Mouse (Mus musculus): ENCODE data around the gene Sepsecs.
A peak's percentile ranks its signal among the peaks of the same experiment; 100 is the strongest.

Sepsecs gene

DNA sequence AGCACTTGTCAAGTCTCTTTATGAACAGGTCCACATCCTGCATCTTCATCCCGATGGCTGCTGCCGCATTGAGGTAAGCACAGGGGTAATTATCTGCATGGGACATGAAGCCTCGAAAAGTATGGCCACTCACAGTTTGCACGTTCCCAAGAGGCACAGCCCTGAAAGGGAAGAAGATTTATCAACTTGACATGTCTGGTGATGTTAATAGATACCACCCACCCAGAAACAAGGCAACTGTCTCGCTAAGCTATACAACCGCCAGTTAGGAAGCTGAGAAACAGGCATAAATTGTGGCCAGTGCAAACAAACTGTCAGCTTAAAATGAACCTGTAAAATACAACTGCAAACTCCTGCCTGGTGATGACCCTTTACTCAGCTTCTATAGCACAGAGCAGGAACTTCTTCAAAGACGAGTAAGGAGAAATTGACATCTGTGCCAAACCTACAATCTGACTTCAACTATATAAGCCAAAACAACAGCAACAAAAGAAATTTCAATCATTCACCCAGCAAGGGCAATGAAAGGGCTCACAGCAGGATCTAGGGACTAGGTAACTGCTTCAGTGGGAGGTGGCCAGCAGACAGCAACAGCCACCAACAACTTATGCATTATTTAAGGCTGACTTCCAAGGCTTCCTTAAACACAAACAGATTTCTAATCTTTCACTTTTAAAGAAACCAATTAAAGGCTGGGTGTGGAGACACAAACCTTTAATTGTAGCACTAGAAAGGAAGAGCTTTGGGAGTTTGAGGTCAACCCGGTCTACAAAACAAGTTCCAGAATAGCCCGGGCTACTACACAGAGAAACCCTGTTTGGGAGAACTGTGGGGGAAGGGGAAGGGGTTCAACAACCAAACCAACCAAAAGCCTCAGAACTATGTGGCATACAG is 25.3 kb downstream of the Sepsecs start:
- DNase-seq: no peak

GRCm38 (mm10) chr5:52641736-52642135 is 27.8 kb downstream of the Sepsecs start:
- DNase-seq: no peak

GRCm38 (mm10) chr5:52638916-52639315 is 30.6 kb downstream of the Sepsecs start:
- no peak for DNase-seq

GRCm38 (mm10) chr5:52638006-52638405 is 31.5 kb downstream of the Sepsecs start:
- DNase-seq: no peak

- DNase-seq: no peak
These were observed 32.6 kb downstream of the Sepsecs start for GRCm38 (mm10) chr5:52636923-52637322.

DNA sequence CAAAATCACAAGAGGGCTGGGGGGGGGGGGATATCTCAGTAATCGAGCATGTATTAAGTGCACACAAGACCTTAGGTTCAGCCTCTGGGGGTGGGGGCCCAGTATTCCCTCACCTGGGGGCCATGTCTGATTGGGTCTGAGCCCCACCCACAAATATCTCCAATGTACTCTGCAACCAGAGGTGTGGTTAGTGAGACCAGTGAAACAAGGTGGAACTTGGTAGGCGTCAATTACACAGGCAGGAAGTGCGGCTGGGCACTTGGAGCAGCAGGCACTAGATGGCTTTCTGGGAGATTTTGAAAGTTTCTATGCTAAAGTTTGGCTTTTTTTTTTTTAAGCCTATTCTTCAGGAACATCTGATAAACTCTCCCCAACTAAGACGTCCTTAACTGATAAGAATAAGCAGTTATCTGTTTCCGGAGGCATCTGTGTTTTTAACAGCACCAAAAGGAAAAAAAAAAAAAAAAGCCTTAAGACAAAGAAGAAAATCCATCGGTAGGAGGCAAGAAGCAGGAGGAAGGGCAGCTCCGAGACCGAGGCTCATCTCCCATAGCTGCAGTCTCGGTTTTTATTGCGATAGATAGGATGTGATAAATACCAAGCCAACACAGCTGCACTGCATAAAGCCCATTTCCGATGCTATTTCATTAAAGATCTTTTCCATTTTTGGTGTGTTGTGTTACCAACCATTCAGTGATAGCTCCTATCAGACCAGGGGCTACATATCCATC is 33.3 kb downstream of the Sepsecs start:
- no peak for DNase-seq

GRCm38 (mm10) chr5:52634017-52634416 is 35.5 kb downstream of the Sepsecs start:
- DNase-seq: peak; percentile 78

DNA sequence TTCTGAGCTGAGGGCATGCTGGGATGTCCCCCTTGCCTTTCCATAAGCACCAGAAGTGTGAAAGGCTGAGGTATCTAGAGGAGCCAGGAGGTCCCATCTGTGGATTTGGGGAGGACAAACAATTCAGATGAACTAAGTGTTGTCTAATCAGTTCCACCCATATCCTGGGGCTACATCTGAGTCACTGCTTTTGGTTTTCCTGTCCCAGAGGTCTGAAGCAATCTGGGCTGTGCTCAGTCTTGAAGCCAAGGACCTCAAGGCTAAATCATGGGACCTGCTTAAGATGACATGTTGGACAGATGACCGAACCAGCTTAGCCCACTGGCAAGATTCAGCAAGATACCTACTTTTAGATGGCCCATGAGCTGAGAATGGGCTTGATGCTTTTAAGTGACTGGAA is 39.0 kb downstream of the Sepsecs start:
- no peak for DNase-seq

DNA sequence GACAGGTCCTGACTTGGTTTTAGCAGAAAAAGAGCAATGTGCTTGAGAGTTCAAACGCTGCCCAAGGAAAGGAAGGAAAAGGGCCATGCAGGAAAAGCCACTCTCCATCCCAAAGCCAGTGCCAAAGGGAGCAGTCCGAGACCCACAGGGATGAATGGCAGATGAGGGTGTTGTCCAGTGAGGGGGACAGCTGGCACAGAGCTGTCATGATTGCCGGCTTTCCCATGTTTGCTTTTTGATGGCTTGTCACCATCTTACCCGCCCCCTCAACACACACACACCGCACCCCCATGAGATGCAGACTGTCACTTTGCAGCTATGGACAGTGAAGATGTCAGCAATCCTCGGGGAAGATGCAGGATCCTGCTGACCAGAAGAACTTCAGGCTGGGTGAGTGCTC is 40.3 kb downstream of the Sepsecs start:
- DNase-seq: no peak

GRCm38 (mm10) chr5:52628783-52629182 is 40.7 kb downstream of the Sepsecs start:
- DNase-seq: peak; percentile 59

- no peak for DNase-seq
These were observed 41.8 kb downstream of the Sepsecs start for GRCm38 (mm10) chr5:52627713-52628112.

DNA sequence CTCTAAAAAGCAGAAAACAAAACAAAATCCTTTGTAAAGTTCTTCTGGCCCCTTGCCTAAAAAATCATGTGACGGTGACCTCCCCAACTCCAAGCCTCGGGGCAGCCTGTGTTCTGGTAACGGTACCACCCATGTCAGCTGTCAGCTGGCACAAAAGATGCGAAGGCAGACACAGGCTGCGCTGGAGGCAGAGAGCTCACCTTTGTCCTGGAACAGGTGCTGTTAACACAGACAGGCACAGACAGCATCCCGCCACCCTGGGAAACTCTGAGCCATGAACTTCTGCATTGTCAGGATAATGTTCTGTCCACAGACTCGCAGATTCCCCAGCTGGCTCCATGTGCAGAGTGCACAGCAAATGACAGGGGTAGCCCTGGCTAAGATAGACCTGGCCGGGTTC is 43.4 kb downstream of the Sepsecs start:
- DNase-seq: no peak

DNA sequence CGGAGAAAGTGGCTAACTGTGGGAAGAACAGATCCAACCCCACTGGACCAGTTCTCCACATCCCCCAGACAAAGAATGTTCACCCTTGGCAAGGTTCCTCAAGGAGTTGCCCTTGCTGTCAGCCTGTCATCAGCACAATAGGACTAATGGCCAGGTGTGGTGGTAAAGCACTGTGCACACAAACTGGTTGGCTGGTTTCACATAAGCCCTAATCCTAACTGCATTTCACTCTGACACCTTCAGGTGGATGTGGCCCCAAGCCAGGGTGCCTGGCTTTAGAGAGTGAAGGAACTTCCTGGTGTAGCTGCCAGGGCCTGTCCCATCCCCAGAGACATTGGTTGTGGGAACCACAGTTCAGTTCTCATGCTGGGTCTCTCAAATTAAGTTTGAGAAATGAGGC is 44.6 kb downstream of the Sepsecs start:
- DNase-seq: no peak

DNA sequence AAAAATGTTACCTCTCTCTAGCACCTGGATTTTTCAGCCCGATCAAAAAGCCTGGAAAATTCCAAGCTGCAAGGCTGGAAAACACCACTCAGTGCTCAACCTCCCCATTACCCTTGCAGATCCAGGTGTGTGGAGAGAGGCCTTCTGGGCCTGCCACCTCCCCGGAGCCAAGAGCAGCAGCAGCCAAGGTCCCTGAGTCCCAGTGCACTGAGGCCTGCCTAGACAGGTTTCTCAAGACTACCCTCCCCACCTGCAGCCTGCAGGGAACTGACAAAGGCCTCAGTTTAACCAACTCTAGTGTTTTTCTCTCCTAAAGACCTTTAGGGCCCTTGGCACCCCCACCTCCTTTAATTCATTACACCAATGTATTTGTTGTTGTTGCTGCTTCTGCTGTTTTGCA is 46.4 kb downstream of the Sepsecs start:
- no peak for DNase-seq

- DNase-seq: peak; percentile 41
These were observed 50.9 kb downstream of the Sepsecs start for GRCm38 (mm10) chr5:52618348-52619270.

- DNase-seq: no peak
These were observed 51.7 kb downstream of the Sepsecs start for GRCm38 (mm10) chr5:52617711-52618347.

DNA sequence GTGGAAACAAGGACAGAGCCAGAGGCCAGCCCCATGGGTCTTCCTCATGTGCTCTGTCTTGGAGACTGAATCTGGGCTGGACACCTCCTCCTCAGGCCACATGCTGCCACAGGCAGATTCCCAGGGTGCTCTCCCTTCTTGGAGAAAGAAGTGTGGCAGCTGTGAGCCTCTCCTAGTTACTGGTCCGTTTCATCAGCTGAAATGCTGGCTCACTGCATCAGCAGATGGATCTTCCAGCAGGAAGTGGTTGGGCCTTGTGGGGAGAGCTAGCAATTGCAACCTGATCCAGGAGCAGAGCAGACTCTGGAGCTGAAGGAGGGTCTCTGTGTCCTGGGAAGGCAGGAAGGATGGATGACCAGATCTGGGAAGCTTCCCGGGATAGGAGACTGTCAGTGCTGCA is 53.0 kb downstream of the Sepsecs start:
- DNase-seq: peak; percentile 54

DNA sequence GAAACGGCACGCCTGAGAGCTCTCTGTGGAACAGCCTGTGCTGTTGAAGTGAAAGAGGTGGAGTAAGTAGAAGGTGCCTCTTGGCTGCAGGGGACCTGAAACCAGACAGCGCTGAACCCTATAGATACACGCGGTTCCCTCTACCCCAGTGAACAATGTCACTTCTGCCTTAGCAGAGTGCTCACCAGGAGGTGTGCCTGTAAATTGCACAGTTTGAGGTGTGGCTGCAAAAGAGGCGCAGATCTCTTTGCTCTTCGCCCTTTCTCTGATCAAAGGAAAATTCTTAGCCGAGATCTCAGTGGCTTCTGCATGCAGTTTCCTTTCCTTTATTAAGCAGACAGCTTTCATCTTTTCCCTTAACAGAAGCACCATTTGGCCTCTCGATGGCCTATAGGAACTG is 54.1 kb downstream of the Sepsecs start:
- no peak for DNase-seq

DNA sequence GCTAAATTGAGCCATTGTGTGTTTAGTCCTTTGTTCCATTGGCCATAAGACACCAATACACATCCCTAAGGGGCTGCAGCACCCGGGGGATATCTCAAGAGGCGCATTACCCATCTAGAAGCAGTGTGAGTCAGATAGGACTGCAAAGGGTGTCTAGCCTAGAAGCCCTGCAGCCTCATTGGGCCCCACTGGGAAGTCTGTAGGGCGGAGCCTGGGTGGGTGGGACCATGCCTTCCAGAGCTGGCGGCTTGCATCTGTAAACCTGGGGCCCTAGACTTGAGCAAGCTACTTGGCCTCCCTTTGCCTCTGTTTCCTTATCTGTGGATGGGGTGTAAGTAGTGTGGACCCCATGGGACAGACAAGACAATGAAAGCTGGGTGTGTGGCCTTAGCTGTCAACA is 54.8 kb downstream of the Sepsecs start:
- no peak for DNase-seq

DNA sequence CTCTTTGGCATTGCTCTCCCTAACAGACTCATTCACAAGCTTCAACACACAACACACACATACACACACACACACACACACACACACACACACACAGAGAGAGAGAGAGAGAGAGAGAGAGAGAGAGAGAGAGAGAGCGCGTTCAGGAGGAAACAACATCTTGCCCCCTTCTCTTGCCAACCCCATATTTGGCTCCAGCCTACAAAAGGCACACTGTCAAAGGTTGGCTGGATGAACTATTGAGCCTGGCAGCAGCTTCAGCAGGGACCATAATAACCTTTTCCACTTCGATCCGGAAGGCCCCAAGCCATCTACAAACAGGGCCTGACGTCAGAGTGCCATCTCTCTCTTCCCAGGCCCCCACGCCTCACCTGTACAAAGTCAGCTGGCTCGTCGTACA is 56.7 kb downstream of the Sepsecs start:
- no peak for DNase-seq

DNA sequence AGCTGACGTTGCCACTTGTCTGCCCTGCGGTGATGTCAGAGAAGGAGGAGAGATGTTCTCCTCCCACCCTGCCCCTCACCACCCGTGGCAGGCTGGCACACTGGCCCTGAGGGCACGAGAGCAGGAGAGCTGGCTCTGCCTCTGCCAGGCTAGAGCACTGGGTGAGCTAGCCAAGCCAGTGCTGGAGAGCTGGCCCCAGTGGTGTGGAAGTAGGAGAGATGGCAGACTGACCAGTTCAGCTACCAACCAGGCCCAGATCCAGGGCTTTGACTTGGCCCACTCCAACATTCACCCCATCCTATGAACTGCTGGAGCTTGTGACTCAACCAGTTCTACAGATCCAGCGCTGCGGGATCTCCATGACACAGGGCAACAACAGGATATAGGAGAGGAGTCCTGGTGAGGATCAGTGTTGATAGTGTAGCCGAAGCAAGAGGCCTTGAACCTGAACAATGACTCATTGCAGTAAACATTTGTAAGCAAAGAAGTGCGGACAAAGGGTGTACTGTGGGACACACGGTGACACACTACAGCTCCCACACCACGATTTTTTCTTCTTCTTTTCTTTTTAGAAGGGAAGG is 58.1 kb downstream of the Sepsecs start:
- DNase-seq: no peak

GRCm38 (mm10) chr5:52610306-52610705 is 59.2 kb downstream of the Sepsecs start:
- no peak for DNase-seq
